ENCODE assay signal across 8 mouse cellular contexts in genomic region chr3:37312370-37312941, GRCm38 (mm10). TPM values are rescaled to one million over a fixed set of nuclear protein-coding genes. Genes with fewer than 3 reads are reported as not detected.
A peak's percentile ranks its signal among the peaks of the same experiment; 100 is the strongest.
DNase-seq lines count a peak whose midpoint lies in the region; ATAC-seq lines count a peak whose summit lies in the region.

TSS of gene Bbs12 (plus strand) at chr3:37312554.
TSS of gene Cetn4 (minus strand) at chr3:37312708.

- H3K27me3 ChIP-seq in intestine, embryonic 14.5 days (replicated peaks; ENCODE audit: control insufficient read depth, insufficient read depth, low read length), result no peaks in the 10 kb centered on the region

- H3K36me3 ChIP-seq in intestine, embryonic 14.5 days (ENCODE audit: control insufficient read depth, insufficient read depth, low read length), result peaks cover 3% of the 10 kb centered on the region; the same call in 1 of the 2 replicates

- H3K4me2 ChIP-seq in intestine, embryonic 14.5 days (ENCODE audit: low read length), result peak within 1 kb of the TSS; percentile 54

- peak; percentile 99 for ATAC-seq in intestine, embryonic 14.5 days (replicated peaks; ENCODE audit: low FRiP score, low TSS enrichment, low read depth)

- peak within 1 kb of the TSS; percentile 84 for H3K9ac ChIP-seq in intestine, embryonic 14.5 days (ENCODE audit: low read length)

- peak within 1 kb of the TSS; percentile 79 for H3K4me3 ChIP-seq in intestine, embryonic 14.5 days (ENCODE audit: low read depth, low read length)

- peak within 1 kb of the TSS; percentile 79 for H3K27ac ChIP-seq in intestine, embryonic 14.5 days (ENCODE audit: low read depth)

- peak; percentile 91 for DNase-seq in adipocyte (ENCODE audit: low spot score)
- DNase-seq in embryo, embryonic 10 days (ENCODE audit: low spot score), result peak; percentile 97
- DNase-seq in gastrocnemius, postnatal 14 days, result peak; percentile 94
- peak; percentile 100 for DNase-seq in intestine, embryonic 14.5 days (ENCODE audit: low spot score)
- peak; percentile 97 to 99 for DNase-seq in left cerebral cortex, postnatal 14 days (ENCODE audit: low spot score in 2 of 2)
- DNase-seq in mesoderm, embryonic 11.5 days (ENCODE audit: low read depth, low spot score), result peak; percentile 97
- DNase-seq in right cerebral cortex, postnatal 36 days (ENCODE audit: low spot score in 2 of 2), result peak; percentile 93 to 94
- peak; percentile 94 for DNase-seq in yolk sac, embryonic 10.5 days (ENCODE audit: low spot score)

- intact Hi-C loops in gastrocnemius, postnatal 14 days (cut with DNase I; ENCODE audit: low total_unique reads), result no loop called here
- intact Hi-C loops in left cerebral cortex, postnatal 14 days (cut with DNase I), result loop anchor here (5.0 kb wide), 1 partner anchor 105 kb away; the partner anchor contains the start of gene Spata5

- peaks cover 8% of the 10 kb centered on the region; the same call in 1 of the 2 replicates for H3K4me1 ChIP-seq in intestine, embryonic 14.5 days (replicated peaks; ENCODE audit: control insufficient read depth, insufficient read depth, low read length)

- under 1% methylated on average over 53 of the region's 54 CpGs for WGBS in intestine, embryonic 14.5 days

- H3K9me3 ChIP-seq in intestine, embryonic 14.5 days (ENCODE audit: control insufficient read depth, low read length), result no peaks in the 10 kb centered on the region

RNA-seq across cellular contexts. Expression of gene Bbs12, which starts in this region (rescaled TPM):
- under 1 TPM; 0.53 to 0.78 TPM for total RNA-seq in gastrocnemius, postnatal 14 days (2021)
- polyA plus RNA-seq in intestine, embryonic 14.5 days (2014; fragmentation: Nextera tagmentation; extraction: Ambion mirVana), result 5.4 and 8.1 TPM in 2 replicates
- 1 to 10 TPM; 4.4 to 4.9 TPM for total RNA-seq in left cerebral cortex, postnatal 14 days (2021)

RNA-seq across cellular contexts. Expression of gene Cetn4, which starts in this region (rescaled TPM):
- total RNA-seq in gastrocnemius, postnatal 14 days (2021), result under 1 TPM; 0.29 to 0.57 TPM
- 0.46 and 1.5 TPM in 2 replicates for polyA plus RNA-seq in intestine, embryonic 14.5 days (2014; fragmentation: Nextera tagmentation; extraction: Ambion mirVana)
- total RNA-seq in left cerebral cortex, postnatal 14 days (2021), result 1 to 10 TPM; 5.5 to 8.3 TPM

Comparison
In these comparisons a context has a peak if more than half of its experiments do, and no peak if none do; other contexts are left out.
1. Peak in every context shown above with its lines: DNase-seq, ATAC-seq, H3K4me3 ChIP-seq and H3K27ac ChIP-seq.
2. RNA of gene Cetn4 (total RNA-seq): 5.5 to 8.3 TPM in left cerebral cortex, postnatal 14 days; 0.29 to 0.57 TPM in gastrocnemius, postnatal 14 days; every median in the first group is over 4 times any median in the second.
3. Peak in DNase-seq in gastrocnemius, postnatal 14 days; RNA of the genes that start here not detected or under 1 TPM.